Mouse (Mus musculus) hematopoietic stem cell, adult 5-6 weeks (primary cell): Measurements from ENCODE around the gene Gm10570. TPM values are rescaled to one million over a fixed set of nuclear protein-coding genes. Genes with fewer than 3 reads are reported as not detected.

ENCODE experiments used
- ATAC-seq, 2 experiments: fragments of 125-278 bp in 1 of 2; replicated peaks in 1 of 2; 2 replicates each; pipeline ENCODE4 v1.8.0; 2016 to 2017; ENCODE audit warnings: inconsistent platforms in 2 of 2, mild to moderate bottlenecking in 2 of 2, moderate number of reproducible peaks in 2 of 2, low read depth in 1 of 2, moderate TSS enrichment in 1 of 2; ENCODE audit not compliant: low FRiP score in 2 of 2, poor library complexity in 2 of 2, severe bottlenecking in 2 of 2, insufficient read depth in 1 of 2, low TSS enrichment in 1 of 2
- total RNA-seq: library from RNA; stranded (forward); fragments of 172-1452, 232-1000 nt; gene quantifications from 2 replicates; pipeline ENCODE4 v1.2.3, GENCODE M21; 2017

Gene Gm10570
- not detected in 2 replicates for total RNA-seq

DNA sequence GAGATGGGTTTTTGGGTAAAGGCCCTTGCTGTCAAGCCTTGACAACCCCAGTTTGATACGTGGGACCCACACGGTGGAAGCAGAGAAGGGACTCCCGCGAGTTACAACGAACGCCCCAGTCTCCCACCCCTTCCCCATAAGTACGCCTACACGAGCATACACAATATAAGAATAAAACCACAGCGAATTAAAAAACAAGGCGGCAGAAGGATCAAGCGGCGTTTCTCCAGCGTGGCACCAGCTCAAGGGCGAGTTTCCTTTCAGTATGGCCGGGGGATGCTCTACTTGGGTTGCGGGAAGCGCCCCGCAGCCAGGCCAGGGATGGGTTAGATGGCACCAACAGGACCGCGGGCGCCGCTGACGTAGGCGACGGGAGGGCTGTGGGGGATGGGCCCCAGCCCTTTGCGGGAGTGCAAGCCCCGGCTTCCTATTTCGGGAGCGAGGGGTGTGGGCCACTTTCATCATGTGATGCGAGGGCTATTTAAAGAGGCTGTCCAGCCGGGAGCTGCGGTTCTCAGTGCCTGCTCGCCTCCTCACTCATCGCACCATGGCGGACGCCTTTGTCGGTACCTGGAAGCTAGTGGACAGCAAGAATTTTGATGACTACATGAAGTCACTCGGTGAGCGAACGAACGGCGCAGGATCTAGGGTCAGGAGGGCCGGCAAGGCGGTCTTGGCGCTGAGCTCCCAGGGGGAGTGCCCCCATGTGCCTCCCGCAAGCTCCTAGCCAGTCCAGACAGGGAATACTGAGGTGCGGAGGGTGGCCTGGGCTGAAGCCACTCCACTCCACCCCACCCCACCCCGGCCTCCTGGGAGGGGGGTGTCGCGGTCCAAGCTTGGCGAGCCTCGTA, at the start of gene Gm10570, which contains the start of gene Fabp3:
TSS of gene Gm10570 (minus strand) at position 444 of the 851 bp plus-strand sequence.
TSS of gene Fabp3 (plus strand) at position 365 of the 851 bp plus-strand sequence.
- ATAC-seq, result no peak

DNA sequence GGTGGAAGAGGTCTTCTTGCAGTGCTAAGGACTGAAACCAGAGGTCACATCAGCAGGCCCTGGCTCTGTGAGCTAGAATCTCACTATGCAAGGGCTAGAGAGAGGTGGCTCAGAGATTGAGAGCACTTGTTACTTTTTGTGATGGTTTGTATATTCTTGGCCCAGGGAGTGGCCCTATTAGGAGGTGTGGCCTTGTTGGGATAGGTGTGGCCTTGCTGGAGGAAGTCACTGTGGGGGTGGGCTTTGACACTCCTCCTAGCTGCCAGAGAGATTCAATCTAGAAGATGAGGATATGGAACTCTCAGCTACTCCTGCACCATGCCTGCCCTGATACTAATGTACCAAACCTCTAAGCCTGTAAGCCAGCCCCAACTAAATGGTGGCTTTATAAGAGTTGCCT, 49.5 kb upstream of the Gm10570 start:
- no peak for ATAC-seq

DNA sequence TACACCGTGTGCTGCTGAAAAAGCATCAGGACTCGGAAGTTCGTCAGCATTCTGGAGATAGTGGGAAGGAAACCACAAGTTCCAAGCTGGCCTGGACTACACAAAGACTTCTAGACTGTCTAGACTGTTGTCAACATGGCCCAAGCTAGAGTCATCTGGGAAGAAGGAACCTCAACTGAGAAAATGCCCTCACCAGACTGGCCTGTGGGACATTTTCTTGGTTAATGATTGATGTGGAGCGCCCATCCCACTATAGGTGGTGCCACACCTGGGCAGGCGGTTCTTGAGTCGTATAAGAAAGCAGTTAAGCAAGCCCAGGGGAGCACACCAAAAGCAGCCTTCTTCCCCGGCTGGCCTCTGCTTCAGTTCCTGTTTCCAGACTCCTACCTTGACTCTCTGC, 44.1 kb upstream of the Gm10570 start:
- no peak for ATAC-seq

DNA sequence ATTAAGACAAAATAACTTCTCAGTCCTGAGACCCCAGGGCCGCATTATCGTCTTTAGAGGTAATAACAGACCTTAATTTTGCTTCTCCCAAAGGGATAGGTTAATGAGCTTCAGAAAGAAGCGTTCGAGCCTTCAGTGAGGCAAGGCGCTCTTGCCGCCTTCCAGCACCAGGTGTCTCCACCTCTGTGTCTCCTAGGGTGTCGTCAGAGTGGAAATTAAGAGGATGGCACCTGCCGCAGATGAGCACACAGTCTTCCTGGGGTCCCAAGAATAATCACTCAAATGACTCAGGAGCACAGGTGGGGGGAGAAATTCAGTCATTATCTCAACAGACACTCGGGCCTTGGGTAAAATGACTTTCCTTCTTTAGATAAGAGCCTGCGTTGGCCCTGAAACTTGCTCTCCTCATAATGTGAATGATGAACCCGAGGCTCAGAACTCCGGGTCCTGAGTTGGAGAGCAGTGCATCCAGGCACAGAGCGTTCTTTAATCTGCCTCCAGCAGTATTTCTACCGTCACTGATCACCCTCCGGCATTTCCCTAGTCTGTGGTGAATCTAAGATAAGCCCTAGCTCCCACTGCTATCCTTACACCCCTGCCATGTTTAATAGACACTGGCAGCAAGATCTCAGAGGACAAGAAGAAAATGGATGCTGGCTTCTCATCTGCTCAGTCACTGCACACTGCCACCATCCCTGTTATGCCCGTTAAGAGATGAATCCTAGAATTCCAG, 42.4 kb upstream of the Gm10570 start:
- no peak for ATAC-seq

GRCm38 (mm10) chr4:130349666-130350065, 41.2 kb upstream of the Gm10570 start:
- ATAC-seq, result no peak

DNA sequence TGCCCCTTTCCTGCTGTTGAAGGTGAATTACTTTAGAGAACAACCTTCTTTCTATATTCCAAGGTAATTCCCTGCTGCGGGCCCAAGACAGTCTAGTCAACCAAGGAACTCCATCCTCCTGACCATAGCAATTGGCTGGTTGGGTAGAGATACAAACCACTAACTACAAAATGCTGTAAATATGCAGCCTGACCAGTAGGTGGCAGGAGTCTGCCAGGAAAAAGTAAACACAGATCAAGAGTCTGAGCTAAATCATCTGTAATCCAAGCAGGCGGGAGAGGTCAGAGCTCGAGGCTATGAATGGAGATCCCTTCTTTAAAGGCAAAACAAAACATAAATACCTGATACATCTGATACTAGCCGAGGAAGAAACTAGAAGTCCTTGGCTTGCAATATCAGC, 33.2 kb upstream of the Gm10570 start:
- ATAC-seq, result peak; percentile 62 to 80; a peak in 2 of 4 replicates

- no peak for ATAC-seq
These were observed 27.4 kb upstream of the Gm10570 start for GRCm38 (mm10) chr4:130335867-130336266.

DNA sequence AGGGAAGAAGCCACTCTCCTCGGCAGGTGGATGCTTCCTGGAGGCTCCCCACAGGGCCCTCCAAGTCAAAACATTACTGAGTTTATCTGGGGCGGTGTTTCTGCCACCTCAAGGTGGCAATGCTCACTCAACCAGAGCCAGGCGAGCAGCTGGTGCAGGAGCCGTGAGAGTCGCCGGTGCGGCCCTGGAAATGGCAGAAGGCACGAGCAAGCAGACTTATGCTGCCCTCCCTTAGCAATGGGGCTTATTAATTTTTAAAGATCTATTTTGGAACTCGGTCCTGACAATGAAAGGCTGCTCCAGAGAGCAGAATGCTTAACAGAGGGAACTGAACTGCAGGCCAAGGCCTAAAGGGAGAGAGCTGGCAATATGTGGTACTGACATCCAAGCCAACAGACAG, 18.9 kb upstream of the Gm10570 start:
- ATAC-seq, result no peak

GRCm38 (mm10) chr4:130325446-130325845, 17.0 kb upstream of the Gm10570 start:
- no peak for ATAC-seq

DNA sequence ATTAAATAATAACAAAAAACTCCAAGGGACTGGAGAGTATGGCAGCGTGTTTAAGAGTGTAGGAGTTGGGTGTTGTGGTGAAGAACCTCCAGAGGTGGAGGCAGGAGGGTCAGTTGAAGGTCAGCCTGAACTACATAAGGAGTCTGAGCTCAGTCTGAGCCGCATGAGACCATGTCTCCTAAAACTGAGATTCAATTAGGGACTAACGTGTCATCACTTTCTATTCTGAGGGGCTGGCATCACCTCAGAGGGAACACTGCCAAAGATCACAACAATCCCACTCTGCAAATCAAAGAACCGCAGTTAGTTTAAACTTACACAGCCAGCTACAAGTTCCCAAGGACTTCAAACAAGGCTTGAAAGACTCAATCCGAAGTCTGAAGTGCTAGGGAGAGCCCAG, 15.1 kb upstream of the Gm10570 start:
- ATAC-seq, result no peak

DNA sequence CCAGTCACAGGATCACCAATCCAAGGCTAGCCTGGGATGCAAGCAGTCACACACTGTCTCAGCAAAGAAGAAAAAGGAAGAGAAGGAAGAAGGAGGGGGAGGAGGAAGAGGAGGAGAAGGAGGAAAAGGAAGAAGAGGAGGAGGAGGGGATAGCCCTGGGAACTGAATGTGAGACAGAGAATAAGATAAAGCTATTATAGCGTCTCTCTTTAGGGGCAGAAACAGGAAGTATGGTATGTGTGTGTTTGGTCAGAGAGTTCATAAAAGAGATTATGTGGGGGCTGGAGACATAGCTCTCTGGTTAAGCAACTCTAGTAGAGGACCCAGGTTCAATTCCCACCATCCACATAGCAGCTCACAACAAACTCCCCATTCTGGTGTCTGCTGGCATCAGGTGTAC, 14.7 kb upstream of the Gm10570 start:
- no peak for ATAC-seq

DNA sequence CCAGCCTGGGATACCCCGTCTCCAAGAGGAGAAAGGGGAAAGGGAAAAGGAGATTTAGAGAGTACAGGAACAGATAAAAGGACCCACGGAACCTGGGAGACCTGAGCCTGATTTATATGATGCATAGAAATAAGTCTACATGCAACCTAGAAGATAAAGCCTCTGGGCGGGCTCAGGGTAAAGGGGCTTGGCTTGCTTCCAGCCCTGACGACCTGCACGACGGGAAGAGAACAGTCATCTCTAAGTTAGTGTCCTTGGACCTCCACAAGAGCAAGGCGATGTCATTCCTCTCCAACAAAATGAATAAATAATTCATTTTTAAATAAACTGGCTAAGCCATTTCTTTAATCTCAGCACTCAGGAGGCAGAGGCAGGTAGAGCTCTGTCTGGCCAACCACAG, 14.1 kb upstream of the Gm10570 start:
- no peak for ATAC-seq

DNA sequence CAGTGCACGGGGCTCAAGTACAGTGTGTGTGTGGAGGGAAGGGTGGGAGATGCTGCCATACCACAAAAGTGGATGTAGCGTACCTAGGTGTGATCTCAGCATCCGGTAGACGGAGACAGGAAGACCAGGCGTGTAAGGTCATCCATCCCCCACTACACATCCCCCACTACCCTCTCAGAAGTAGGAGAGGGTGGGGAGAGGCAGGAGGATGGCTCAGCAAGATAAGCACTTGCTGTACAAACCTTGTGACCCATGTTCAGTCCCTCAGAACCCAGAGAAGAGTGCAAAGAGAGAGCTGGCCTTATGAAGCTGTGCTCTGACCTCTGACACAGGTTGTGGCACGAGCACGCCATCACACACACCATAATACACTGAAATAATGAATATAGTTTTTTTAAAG, 13.2 kb upstream of the Gm10570 start:
- no peak for ATAC-seq

DNA sequence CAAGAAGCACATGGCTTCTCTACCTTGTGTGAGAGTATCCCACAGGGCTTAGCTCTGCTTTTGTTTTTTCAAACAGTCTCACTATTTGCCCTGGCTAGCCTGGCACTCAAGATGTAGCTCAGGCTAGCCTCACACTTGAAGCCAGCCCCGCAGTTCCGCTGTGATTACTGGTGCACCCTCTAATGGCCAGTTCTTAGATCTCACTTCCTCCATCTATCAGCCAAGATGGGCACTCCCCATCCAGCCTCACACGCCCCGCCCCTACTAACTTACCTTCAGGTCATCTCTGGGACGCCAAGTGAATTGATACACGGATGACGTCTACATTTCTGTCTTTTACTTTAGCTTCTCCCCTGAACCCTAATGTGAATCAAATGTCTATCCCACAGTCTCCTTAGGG, 11.1 kb upstream of the Gm10570 start:
- no peak for ATAC-seq

DNA sequence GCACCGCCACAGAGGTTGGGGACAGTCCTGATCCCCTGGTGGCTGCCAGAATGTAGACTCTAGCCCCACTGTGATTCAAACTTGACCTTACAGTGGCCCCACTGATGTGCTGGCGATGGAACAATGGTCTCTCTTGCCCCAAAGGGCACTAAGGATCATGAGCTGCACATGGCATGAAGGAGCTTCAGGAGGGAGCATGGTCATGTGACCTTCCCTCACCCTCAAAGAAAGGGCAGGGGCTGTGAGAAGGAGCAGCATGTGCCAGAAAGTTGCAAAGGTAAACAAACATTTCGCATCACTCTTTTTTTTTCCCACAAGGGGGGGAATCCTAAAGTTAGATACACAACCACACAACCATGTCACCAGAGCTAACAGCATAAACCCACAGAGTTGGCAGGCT, 9.6 kb upstream of the Gm10570 start:
- ATAC-seq, result no peak

GRCm38 (mm10) chr4:130316691-130317090, 8.2 kb upstream of the Gm10570 start:
- no peak for ATAC-seq

DNA sequence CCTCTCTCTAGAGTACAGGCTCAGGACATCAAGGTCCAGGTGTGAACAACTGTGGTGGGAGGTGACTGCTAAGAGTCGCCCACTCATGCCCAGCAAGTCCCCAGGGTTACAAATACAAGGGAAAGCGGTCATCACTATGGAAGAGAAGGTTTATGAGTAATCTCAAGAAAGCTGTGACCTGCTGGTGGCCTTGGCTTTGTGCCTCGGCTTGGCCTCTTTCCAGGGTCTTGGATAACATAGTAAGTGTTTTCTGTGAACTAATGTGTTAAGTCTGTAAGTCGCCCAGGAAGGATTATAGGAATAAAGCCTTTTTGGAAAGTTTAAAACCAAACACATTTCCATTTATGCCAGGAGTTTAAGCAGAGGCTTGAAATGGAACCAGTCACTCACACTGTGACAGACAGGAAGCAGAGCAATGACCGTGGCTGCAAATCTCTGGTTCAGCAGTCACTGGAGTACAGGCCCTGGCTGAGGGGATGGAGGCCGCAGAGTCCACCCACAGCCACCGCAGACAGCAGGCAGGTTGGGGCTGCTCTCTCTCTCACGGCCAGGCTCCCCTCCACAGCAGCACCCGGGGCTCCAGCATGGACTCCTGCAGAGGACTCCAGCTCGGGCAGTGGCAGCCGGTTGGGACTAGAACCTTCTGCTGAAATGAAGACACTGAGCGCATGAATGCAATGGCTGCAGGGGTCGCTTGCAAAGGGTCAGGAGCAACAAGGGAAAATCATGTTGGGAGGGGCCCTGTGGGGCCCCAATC, 7.5 kb upstream of the Gm10570 start:
- ATAC-seq, result no peak

DNA sequence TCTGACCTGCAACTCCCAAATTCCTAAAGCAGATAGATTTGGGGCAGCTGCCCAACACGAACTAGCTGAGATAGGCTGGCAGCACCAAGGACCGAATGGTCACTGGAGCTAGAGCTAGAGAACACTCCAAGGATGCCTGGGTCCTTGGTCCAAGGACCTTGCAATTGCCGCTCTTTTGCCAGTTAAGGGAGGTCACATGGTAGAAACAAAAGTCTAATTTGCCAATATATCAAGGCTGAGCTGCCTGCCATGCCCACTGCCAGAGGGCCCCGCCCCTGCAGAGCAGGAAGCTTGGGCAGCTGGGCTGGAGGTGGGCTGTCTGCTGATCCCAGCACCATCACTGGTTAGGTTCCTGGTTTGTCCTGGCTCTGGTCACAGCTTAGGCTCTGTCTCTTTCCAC, 5.1 kb upstream of the Gm10570 start:
- ATAC-seq, result no peak
